Mouse (Mus musculus) hindbrain, embryonic 15.5 days (tissue): Measurements from ENCODE around the gene Dock1. TPM values are rescaled to one million over a fixed set of nuclear protein-coding genes. Genes with fewer than 3 reads are reported as not detected.

Experiments used
- ATAC-seq: fragments of 200-750 bp; cut with Nextera tagmentation; 2 replicates; pipeline ENCODE4 v1.8.0; 2017; ENCODE audit warnings: low read depth, moderate number of reproducible peaks, moderate TSS enrichment; ENCODE audit not compliant: low FRiP score
- H3K27ac ChIP-seq: fragments of 300-500 bp; sonication (generic); replicated peaks from 2 replicates; pipeline ENCODE4 v1.5.1; 2015; ENCODE audit warnings: mild to moderate bottlenecking, inconsistent platforms
- H3K27me3 ChIP-seq: fragments of 300-500 bp; sonication (generic); 2 replicates; pipeline ENCODE4 v1.6.1; 2015; ENCODE audit warnings: control low read depth, inconsistent platforms
- H3K36me3 ChIP-seq: fragments of 300-500 bp; sonication (generic); 2 replicates; pipeline ENCODE4 v1.6.1; 2015; ENCODE audit warnings: control low read depth, inconsistent platforms
- H3K4me1 ChIP-seq: fragments of 300-500 bp; sonication (generic); replicated peaks from 2 replicates; pipeline ENCODE4 v1.6.1; 2015; ENCODE audit warnings: control low read depth, inconsistent platforms
- H3K4me2 ChIP-seq: fragments of 300-500 bp; sonication (generic); 2 replicates; pipeline ENCODE4 v1.6.1; 2015; ENCODE audit warnings: moderate library complexity, mild to moderate bottlenecking, inconsistent platforms
- H3K4me3 ChIP-seq: fragments of 300-500 bp; sonication (generic); 2 replicates; pipeline ENCODE4 v1.5.1; 2015; ENCODE audit warnings: mild to moderate bottlenecking, inconsistent platforms
- H3K9ac ChIP-seq: fragments of 300-500 bp; sonication (generic); 2 replicates; pipeline ENCODE4 v1.6.1; 2015; ENCODE audit warnings: inconsistent platforms
- H3K9me3 ChIP-seq: fragments of 300-500 bp; sonication (generic); 2 replicates; pipeline ENCODE4 v1.6.1; 2016; ENCODE audit warnings: control low read depth, inconsistent platforms
- WGBS: fragments of 180-500 bp; shearing (Covaris S2); methylation state at CpG from one replicate; pipeline ENCODE4 v1.1.7; 2015; 5-methylcytosine and 5-hydroxymethylcytosine counted together
- polyA plus RNA-seq: library from polyadenylated mRNA; unstranded; fragments of >200 nt; fragmentation: Nextera tagmentation; extraction: Ambion mirVana; gene quantifications from 2 replicates; pipeline ENCODE4 v1.2.1, GENCODE M21; 2015

Gene Dock1
- polyA plus RNA-seq, 1 experiment from 2014 or later: 9.2 TPM

- Histone ChIP-seq H3K27me3 (peaks cover 24% of the 10 kb centered on the region), H3K4me3 (no peak overlapping the region), H3K36me3 (no peaks in the 10 kb centered on the region), H3K9me3 (no peaks in the 10 kb centered on the region), H3K4me2 (no peak overlapping the region), H3K4me1 (peaks cover 20% of the 10 kb centered on the region), H3K27ac (no peak overlapping the region), H3K9ac (no peak overlapping the region)
- 59% methylated on average over 9 of the region's 9 CpGs for WGBS
- no peak for ATAC-seq
These were observed 3.5 kb downstream of the Dock1 start for GRCm38 (mm10) chr7:134673952-134674351.

- no peak for ATAC-seq
- H3K9ac ChIP-seq: no peak overlapping the region
- H3K9me3 ChIP-seq: no peaks in the 10 kb centered on the region
- no peak overlapping the region for H3K4me3 ChIP-seq
- H3K4me1 ChIP-seq: peaks cover 14% of the 10 kb centered on the region; the same call in 1 of the 2 replicates
- WGBS: 61% methylated on average over 4 of the region's 4 CpGs
- no peaks in the 10 kb centered on the region for H3K27me3 ChIP-seq
- H3K4me2 ChIP-seq: no peak overlapping the region
- H3K36me3 ChIP-seq: no peaks in the 10 kb centered on the region
- H3K27ac ChIP-seq: no peak overlapping the region
These were observed 7.4 kb downstream of the Dock1 start for GRCm38 (mm10) chr7:134677852-134678251.

- ATAC-seq: no peak
- Histone ChIP-seq H3K4me1 (peaks cover 14% of the 10 kb centered on the region; the same call in 1 of the 2 replicates), H3K4me3 (no peak overlapping the region), H3K9ac (no peak overlapping the region), H3K27me3 (no peaks in the 10 kb centered on the region), H3K4me2 (no peak overlapping the region), H3K9me3 (no peaks in the 10 kb centered on the region), H3K36me3 (no peaks in the 10 kb centered on the region), H3K27ac (no peak overlapping the region)
- 39% methylated on average over 13 of the region's 13 CpGs for WGBS
These were observed 9.1 kb downstream of the Dock1 start for GRCm38 (mm10) chr7:134679314-134680158.

GRCm38 (mm10) chr7:134680161-134680560 lies 9.7 kb downstream of the Dock1 start:
- whole genome bisulfite sequencing: 87% methylated on average over 2 of the region's 2 CpGs
- H3K9me3 ChIP-seq: no peaks in the 10 kb centered on the region

GRCm38 (mm10) chr7:134681729-134682527 lies 11.5 kb downstream of the Dock1 start:
- Histone ChIP-seq H3K27ac (no peak overlapping the region), H3K4me1 (peaks cover 14% of the 10 kb centered on the region; the same call in 1 of the 2 replicates), H3K4me2 (no peak overlapping the region), H3K27me3 (no peaks in the 10 kb centered on the region), H3K9me3 (no peaks in the 10 kb centered on the region), H3K4me3 (no peak overlapping the region), H3K36me3 (no peaks in the 10 kb centered on the region), H3K9ac (no peak overlapping the region)
- WGBS: 83% methylated on average over 12 of the region's 12 CpGs
- ATAC-seq: no peak

More at GRCm38 (mm10) chr7:134680161-134680560, 9.7 kb downstream of the Dock1 start:
- no peaks in the 10 kb centered on the region for H3K36me3 ChIP-seq
- H3K9ac ChIP-seq: no peak overlapping the region
- no peaks in the 10 kb centered on the region for H3K27me3 ChIP-seq
- H3K4me1 ChIP-seq: peaks cover 14% of the 10 kb centered on the region; the same call in 1 of the 2 replicates
- no peak overlapping the region for H3K27ac ChIP-seq
- ATAC-seq: no peak
- no peak overlapping the region for H3K4me3 ChIP-seq
- H3K4me2 ChIP-seq: no peak overlapping the region

GRCm38 (mm10) chr7:134688332-134688731 lies 17.9 kb downstream of the Dock1 start:
- no peak for ATAC-seq
- WGBS: 84% methylated on average over 6 of the region's 6 CpGs
- Histone ChIP-seq H3K27ac (no peak overlapping the region), H3K36me3 (no peaks in the 10 kb centered on the region), H3K27me3 (no peaks in the 10 kb centered on the region), H3K9me3 (no peaks in the 10 kb centered on the region), H3K4me2 (no peak overlapping the region), H3K4me3 (no peak overlapping the region), H3K4me1 (no peaks in the 10 kb centered on the region), H3K9ac (no peak overlapping the region)

- H3K4me2 ChIP-seq: no peak overlapping the region
- H3K4me1 ChIP-seq: no peaks in the 10 kb centered on the region
- H3K27ac ChIP-seq: no peak overlapping the region
- no peak for ATAC-seq
- H3K4me3 ChIP-seq: no peak overlapping the region
- no peak overlapping the region for H3K9ac ChIP-seq
- H3K36me3 ChIP-seq: no peaks in the 10 kb centered on the region
- 85% methylated on average over 5 of the region's 5 CpGs for WGBS
- no peaks in the 10 kb centered on the region for H3K27me3 ChIP-seq
- no peaks in the 10 kb centered on the region for H3K9me3 ChIP-seq
These were observed 19.7 kb downstream of the Dock1 start for GRCm38 (mm10) chr7:134690118-134690517.

GRCm38 (mm10) chr7:134690806-134691205 lies 20.4 kb downstream of the Dock1 start:
- Histone ChIP-seq H3K27ac (no peak overlapping the region), H3K27me3 (no peaks in the 10 kb centered on the region), H3K36me3 (no peaks in the 10 kb centered on the region), H3K4me1 (no peaks in the 10 kb centered on the region), H3K4me2 (no peak overlapping the region), H3K9me3 (no peaks in the 10 kb centered on the region), H3K4me3 (no peak overlapping the region), H3K9ac (no peak overlapping the region)
- no peak for ATAC-seq
- WGBS: 92% methylated on average over 3 of the region's 3 CpGs

- Histone ChIP-seq H3K4me1 (no peaks in the 10 kb centered on the region), H3K36me3 (no peaks in the 10 kb centered on the region), H3K27me3 (no peaks in the 10 kb centered on the region), H3K9me3 (no peaks in the 10 kb centered on the region), H3K4me2 (no peak overlapping the region), H3K4me3 (no peak overlapping the region), H3K9ac (no peak overlapping the region), H3K27ac (no peak overlapping the region)
- ATAC-seq: no peak
- 97% methylated on average over 1 of the region's 1 CpGs for WGBS
These were observed 22.9 kb downstream of the Dock1 start for GRCm38 (mm10) chr7:134693325-134693724.

GRCm38 (mm10) chr7:134695431-134695830 lies 25.0 kb downstream of the Dock1 start:
- Histone ChIP-seq H3K4me1 (no peaks in the 10 kb centered on the region), H3K27me3 (no peaks in the 10 kb centered on the region), H3K4me3 (no peak overlapping the region), H3K4me2 (no peak overlapping the region), H3K27ac (no peak overlapping the region), H3K9ac (no peak overlapping the region), H3K36me3 (no peaks in the 10 kb centered on the region), H3K9me3 (no peaks in the 10 kb centered on the region)
- ATAC-seq: no peak
- WGBS: 91% methylated on average over 4 of the region's 4 CpGs

- WGBS: 88% methylated on average over 10 of the region's 10 CpGs
- H3K27ac ChIP-seq: no peak overlapping the region
- H3K4me1 ChIP-seq: no peaks in the 10 kb centered on the region
- H3K36me3 ChIP-seq: no peaks in the 10 kb centered on the region
- H3K4me2 ChIP-seq: no peak overlapping the region
- no peak overlapping the region for H3K4me3 ChIP-seq
- no peak overlapping the region for H3K9ac ChIP-seq
- H3K27me3 ChIP-seq: no peaks in the 10 kb centered on the region
- ATAC-seq: no peak
- H3K9me3 ChIP-seq: no peaks in the 10 kb centered on the region
These were observed 25.9 kb downstream of the Dock1 start for GRCm38 (mm10) chr7:134696126-134696979.
